Mouse (Mus musculus): ENCODE data around the gene Opcml. TPM values are rescaled to one million over a fixed set of nuclear protein-coding genes. Genes with fewer than 3 reads are reported as not detected.

Opcml gene
- total RNA-seq, 2 experiments from 2014 or later: not detected

DNA sequence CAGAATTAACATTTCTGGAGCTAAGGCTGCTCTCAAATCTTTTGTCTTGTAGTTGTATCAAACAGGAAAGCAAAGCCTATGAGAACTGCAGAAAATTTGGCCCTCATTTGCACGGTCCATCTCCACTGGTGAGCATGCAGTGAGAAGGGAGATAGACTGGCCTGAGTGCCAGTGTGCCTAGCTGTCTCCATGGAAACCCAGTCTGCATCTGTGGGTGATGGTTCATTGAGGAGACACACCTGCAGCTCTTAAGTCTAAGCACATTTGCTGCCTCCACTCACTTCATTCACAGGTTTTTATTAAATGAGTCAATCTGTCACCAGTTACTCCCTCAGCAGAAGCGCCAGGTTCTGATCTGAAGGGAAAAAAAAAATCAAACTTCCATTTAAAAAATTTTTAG, 768.1 kb downstream of the Opcml start:
- no peak for ATAC-seq (replicated peaks; ENCODE audit: low FRiP score, low TSS enrichment, poor library complexity, severe bottlenecking)

DNA sequence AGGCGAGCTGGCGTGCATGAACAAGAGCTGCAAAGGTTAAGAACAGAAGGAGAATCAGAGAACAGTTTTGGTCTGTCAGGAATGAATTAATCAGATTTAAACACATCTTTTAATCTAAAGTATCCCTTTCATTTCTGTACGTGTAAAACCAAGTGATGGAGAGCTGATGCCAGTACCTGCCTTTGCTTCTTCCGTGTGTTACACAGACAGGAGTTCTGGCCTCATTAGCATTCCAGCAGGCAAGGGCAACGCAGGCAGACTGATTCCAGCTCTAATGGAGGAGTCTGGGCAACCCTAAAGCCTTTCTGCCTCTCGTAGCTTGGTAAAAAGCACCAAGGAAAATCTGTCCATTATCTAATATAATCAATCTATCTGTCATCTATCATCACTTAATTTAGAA, 771.2 kb downstream of the Opcml start:
- ATAC-seq (replicated peaks; ENCODE audit: low FRiP score, low TSS enrichment, poor library complexity, severe bottlenecking): no peak

DNA sequence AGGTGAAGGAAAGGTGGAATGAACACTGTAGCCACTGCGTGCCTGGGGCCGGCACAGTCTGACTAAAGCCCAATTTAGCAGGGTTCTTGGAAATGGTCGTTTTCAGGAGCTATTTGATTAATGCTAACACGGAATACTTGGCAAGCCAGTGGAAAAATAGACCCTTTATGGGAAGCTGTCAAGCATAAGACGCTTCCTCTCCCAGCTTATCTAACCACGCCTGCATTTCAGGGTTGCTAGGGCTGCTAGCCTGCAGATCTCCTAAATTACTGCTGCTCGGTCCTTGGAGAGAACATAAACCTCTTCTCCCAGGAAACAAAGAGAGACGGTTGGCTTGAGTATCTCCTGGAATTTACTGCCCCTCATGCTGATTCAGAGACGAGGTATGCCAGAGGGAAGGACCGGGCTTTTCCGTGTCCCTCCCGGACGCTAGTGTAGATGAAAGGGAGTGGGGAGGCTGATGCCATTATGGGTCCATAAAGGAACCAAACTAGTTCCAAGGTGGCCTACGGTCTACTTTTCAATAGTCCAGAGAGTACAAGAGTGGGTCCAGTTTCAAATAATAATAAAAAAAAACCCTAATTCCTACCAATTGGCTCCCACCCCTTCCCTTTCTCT, 772.6 kb downstream of the Opcml start:
- no peak for ATAC-seq (replicated peaks; ENCODE audit: low FRiP score, low TSS enrichment, poor library complexity, severe bottlenecking)

DNA sequence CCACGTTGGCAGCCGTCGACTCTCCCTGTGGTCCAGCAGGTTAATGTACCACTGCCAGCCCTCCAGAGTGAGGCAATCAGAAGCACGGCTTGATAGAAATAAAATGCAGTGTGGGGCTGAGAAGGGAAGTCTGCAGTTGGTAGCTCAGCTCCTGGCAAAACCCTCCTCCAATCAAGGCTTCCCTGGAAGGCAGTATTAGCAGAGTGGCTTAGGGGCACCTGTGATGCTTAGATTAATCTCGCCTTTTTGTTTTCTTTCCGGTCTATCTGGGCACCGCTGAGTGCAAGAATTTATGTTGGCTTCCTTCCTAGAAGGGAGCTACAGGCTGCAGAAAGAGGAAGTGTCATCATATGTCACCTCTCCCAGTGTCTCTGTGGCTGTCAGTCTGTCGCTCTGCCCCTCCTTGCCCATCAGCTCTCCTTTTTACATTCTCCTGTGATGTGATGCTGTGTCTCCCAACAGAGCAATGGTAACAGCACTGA, 778.5 kb downstream of the Opcml start:
- no peak for ATAC-seq (replicated peaks; ENCODE audit: low FRiP score, low TSS enrichment, poor library complexity, severe bottlenecking)

DNA sequence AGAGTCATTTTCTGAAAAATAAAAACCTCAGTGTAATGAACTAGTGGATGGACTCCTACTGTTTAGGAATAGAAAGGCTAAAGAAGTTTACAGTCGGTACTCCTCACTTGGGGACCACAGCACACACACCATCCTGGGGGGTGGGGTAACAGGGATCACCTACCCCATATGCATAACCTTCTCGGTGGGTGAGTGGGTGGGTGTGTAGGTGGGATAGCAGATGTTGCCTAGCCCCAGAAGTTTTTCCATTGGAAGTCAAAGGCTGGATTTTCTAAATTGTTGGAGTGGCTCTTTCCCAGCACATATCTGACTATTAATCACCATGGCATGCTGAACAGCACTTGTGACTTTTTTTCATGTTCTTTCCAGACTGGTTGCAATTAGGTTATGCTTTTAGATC, 779.2 kb downstream of the Opcml start:
- ATAC-seq (replicated peaks; ENCODE audit: low FRiP score, low TSS enrichment, poor library complexity, severe bottlenecking): no peak

DNA sequence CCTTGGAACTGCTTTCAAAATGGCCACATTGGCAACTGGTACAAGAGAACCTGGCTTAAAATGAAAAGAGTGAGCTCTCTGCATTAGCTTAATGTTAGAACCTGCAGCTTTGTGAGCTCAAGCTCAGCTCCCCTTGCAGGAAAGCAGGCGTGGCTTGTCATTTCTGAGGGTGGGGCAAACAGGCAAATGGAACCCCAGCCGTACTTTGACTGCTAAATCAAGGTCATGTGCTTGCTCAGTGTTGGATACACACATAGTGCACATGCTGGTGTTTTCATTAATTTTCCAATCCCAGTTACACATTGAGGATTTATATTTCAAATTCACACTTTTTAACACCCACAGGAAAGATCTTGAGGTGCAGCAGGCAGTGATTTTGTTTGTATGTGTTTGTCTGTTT, 781.1 kb downstream of the Opcml start:
- no peak for ATAC-seq (replicated peaks; ENCODE audit: low FRiP score, low TSS enrichment, poor library complexity, severe bottlenecking)

DNA sequence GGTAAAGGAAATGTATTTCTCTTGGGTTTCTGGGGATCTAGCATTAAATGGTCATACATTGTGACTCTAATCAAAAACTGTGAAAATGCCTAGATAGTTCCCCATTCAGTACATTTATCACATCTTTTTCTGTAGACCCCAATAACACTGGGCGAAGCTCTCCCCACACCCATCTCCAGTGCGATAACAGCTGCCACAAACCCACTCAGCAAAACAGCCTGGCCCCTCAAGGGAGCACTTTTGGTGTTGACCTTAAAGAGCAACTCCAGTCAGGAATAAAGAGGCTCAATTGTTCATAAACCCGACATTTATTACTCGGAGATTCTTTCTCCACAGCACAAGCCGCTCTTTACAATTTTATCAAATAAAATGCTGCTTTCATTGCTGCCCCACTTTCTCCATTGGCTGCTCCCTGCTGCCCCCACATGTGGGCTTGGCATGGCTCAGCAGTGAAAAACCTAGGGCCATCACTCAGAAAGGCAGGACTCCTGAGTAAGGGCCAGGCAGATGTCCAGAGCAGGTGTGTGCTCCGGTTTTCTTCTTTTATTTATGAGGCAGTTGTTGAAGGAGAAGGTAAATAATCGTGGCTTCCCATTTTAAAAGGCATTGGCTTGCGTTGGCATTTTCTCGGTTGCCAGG, 781.7 kb downstream of the Opcml start:
- ATAC-seq (replicated peaks; ENCODE audit: low FRiP score, low TSS enrichment, poor library complexity, severe bottlenecking): no peak

DNA sequence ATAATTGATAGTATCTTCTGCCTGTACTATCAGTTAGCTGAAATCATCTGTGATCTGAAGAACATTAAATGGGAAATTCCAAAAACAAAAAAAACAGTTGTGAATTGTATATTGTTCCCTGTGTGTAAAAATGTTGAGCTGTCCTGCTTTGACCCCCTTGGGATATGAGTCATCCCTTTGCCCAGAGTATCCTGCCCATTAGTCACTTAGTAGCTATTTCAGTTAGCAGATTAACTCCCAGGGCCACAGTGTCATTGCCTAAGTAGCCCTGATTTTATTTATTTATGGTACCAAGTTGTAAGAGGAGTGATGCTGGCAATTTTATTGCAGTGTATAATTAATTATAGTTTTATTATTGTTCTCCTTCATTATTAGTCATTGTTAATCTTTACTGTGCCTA, 788.2 kb downstream of the Opcml start:
- no peak for ATAC-seq (replicated peaks; ENCODE audit: low FRiP score, low TSS enrichment, poor library complexity, severe bottlenecking)

DNA sequence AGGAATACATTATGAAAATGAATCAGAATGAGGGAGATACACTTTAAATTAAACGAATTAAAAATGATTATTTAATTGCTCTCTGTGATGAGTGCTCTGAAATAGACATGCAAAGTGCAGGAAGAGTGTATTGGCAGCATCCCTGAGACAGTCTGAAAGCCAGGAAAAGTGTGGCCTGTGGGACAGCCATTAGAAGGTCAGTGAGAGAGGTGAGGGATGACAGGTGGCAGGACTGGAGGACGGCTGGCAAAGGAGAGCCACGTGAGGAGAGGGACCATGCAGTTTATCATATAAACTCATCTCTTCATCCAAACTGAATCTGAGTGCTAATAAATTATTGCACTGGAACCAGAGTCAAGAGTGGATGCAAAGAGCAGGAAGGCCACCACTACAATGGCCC, 796.7 kb downstream of the Opcml start:
- no peak for ATAC-seq (replicated peaks; ENCODE audit: low FRiP score, low TSS enrichment, poor library complexity, severe bottlenecking)

DNA sequence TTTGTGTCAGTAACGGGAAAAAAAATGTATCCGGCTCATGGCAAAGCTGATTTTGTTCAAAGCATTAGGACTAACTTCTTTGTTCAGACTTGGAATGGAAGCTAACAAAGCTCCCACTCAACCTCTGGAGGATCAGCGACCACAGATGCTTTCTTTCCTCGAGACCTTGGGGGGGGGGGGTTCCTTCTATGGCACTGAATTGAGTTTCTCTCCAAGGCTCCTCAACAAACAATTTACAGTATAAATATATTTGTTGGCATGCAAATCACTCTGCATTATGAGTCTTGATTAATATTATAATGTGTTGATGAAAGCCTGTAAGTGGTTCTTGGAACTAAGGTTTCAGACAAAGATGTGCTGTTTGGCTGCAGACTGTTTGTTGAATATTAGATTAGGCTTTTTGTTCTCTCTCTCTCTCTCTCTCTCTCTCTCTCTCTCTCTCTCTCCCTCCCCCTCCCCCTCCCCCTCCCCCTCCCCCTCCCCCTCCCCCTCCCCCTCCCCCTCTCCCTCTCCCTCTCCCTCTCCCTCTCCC, 797.3 kb downstream of the Opcml start:
- ATAC-seq (replicated peaks; ENCODE audit: low FRiP score, low TSS enrichment, poor library complexity, severe bottlenecking): no peak

DNA sequence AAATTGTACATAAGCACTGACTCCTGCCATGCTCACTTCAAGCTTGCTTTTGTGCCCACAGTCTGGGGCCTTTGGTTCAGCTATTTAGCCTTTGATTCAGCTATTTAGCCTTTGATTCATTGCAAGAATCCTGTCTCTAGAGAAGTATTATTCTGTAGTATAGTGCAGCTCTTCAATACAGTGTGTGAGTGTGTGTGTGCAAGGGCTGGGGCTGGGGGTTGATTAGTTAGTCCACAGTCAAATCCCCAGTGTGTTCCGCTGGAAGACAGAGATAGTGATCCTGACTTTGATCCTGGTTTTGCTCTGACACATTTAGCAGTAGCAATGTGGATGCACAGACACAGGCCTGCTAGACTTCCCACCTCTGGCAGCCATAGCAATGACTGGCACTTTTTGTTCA, 797.9 kb downstream of the Opcml start:
- no peak for ATAC-seq (replicated peaks; ENCODE audit: low FRiP score, low TSS enrichment, poor library complexity, severe bottlenecking)

DNA sequence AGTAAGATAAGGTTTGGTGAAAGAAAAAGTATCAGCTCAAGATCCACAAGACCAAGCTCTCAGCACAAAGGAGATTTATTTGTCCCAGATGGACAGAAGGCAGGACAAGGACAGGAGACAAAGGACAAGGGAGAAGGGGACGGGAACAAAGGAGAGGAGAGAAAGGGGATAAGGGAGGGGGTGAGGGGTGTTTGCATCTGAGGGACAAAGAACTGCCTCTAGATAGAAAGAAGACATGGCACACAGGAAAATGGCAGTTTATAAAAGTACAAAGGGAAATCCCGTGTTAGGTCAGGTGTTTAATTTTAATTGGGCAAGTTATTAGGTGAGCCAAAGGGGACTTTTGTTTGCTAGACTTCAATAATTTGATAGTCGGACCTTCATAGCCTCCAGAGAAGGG, 801.6 kb downstream of the Opcml start:
- ATAC-seq (replicated peaks; ENCODE audit: low FRiP score, low TSS enrichment, poor library complexity, severe bottlenecking): no peak

DNA sequence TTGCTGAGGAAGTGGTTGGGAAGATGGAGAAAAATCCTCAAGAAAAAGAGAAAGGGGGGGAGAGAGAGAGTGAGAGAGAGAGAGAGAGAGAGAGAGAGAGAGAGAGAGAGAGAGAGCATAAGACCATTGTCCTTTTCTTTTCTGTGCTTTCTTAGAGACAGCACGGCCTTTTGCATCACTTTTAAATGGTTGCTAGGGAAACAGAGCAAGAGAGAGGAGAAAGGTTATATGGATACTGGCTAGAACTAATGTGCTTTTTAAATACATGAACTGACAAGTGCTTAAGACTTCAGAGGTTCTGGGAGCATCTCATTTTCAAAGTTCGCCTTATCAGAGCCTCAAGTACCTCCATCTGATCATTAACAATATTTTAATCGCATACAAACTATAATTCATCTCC, 804.5 kb downstream of the Opcml start:
- ATAC-seq (replicated peaks; ENCODE audit: low FRiP score, low TSS enrichment, poor library complexity, severe bottlenecking): no peak

DNA sequence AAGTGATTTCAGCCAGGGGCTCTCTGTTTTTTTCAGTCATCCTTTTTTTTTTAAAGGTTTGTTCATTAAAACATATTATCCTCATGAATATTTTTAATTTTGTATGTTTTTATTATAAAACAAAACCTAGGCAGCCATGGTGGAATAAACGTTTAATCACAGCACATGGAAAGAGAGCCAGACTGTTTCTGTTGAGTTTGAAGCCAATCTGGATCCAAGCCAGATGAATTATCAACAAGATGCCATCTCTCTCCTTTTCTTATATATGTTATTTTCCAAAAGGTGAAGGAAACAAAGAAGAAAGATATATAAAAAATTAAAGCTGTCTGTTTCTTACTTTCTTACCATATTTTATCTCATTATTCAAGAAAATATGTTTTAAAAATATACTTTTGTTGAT, 815.0 kb downstream of the Opcml start:
- no peak for ATAC-seq (replicated peaks; ENCODE audit: low FRiP score, low TSS enrichment, poor library complexity, severe bottlenecking)

DNA sequence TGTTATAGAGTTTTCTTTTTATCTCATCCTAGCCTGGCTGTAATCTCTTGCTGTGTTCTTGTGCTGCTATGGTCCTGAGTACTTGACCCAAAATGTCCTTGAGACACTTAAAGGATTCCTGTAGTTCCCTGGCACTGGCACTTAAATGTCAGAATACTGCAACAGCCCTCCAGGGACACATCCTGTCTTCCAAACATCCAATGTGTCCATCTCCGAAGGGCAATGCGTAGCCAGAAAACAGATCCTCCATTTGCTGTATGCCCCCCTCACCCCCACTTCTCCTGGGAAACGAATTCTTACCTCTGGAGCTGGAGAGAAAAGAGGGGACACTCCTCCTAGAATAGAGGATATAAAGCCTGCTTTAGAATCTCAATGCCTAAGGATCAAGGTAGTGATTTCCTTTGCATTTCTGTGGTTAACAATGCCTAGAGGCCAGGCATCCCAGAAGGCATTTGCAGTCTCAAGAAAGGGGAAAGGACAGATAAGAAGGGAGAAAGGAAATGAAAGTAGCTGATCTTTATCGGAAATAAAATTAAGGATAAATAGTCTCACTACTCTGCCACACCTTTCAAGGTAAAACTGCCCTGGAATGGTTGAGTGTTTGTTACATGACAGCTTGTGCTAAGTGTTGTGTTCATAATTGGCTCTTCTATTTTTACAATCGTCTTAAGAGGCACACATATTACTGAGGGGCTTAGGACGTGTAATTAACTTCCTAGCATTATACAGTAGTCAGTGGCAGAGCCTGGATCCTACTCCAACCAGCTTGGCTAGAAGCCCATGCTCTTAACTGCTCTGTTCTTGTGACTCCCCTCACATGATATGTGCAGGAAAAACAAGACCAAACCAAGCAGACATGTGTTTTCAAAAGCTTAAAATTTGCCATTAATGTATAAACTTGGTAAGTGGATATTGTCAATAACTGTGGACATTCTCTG, 823.4 kb downstream of the Opcml start:
- ATAC-seq (replicated peaks; ENCODE audit: low FRiP score, low TSS enrichment, poor library complexity, severe bottlenecking): no peak

DNA sequence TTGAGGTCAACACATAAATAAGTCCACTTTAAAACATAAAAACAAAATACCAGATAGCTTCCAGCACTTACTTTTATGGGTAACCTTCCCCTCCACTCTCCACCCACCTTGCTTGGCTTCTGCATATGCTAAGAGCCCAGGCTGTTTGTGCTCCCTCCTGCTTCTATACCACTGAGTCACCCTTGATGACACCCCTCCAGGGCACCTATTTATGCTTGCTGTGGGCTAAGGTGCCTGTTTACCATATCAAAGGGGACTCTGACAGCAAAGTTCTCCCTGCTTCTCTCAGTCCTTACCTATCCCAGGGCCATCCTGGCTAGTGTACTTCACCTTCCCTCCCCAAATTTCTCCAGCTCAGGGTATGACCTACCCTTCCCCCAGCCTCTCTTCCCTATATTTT, 824.9 kb downstream of the Opcml start:
- ATAC-seq (replicated peaks; ENCODE audit: low FRiP score, low TSS enrichment, poor library complexity, severe bottlenecking): no peak

DNA sequence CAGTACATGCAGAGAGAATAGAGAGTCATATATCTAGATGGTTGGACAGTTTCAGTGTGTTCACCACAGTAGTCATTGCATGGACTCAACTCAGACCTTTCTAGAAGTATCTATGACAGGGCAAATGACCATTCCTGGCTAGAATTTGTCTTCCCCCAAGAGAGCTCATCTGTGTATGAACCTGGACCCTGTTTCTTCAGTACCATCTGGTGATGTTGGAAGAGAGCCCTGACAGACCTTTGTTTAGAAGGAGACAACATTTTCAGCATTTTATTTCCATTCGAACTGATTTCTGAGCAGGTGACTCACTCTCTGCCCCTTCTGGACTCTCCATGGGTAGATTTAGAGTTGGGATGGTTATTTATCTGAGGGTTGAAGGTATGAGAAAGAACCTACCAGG, 827.1 kb downstream of the Opcml start:
- no peak for ATAC-seq (replicated peaks; ENCODE audit: low FRiP score, low TSS enrichment, poor library complexity, severe bottlenecking)

DNA sequence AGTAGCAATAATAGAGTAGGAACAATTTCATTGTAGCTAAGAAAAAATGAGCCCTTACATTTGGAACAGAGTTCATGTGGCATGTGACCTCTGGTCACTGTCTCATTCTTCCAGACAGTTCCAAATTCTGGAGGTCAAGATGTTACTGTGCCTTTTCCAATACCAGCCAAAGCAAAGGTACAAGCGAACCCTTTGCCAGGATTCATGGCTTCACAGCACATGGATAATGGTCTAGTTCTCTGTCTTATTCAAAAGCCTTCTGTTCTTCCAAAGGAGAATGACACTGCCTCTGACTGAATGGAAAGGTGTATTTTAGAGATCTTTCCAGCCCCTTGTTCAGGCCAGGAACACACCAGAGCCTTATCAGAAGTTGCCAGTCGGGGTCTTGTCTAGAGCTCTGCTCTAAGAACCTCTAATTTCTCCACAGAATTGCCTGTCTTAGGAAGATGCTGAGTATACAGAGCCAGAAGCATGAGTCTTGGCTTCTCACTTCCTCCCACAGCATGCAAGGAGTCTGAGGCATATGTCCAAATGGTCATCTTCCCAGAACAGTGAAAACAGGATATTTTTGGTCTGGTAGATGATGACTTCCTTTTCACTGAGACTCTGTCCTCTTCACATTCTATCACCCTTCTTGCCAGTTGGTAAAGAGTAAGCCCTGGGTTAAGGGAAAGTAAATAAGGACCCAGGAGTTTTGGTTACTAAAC, 827.8 kb downstream of the Opcml start:
- no peak for ATAC-seq (replicated peaks; ENCODE audit: low FRiP score, low TSS enrichment, poor library complexity, severe bottlenecking)

DNA sequence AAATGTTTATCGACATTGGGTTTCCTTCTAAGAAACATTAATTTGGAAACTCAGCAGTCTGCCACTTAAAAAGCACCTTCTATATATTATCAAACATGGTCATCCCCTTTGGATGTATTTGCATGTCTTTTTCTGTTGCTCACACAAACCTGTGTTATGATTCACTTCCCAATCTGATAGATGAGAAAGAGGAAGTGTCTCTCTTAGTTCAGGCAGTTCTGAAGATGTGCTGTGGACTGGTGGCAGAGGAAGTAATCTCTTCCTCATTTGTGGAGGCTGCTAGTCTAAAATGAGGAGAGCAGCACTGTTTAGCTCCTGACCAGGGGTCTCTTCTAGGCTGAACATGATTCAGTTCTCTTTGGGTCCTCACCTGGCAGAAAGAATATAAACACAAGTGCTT, 831.4 kb downstream of the Opcml start:
- no peak for ATAC-seq (replicated peaks; ENCODE audit: low FRiP score, low TSS enrichment, poor library complexity, severe bottlenecking)

DNA sequence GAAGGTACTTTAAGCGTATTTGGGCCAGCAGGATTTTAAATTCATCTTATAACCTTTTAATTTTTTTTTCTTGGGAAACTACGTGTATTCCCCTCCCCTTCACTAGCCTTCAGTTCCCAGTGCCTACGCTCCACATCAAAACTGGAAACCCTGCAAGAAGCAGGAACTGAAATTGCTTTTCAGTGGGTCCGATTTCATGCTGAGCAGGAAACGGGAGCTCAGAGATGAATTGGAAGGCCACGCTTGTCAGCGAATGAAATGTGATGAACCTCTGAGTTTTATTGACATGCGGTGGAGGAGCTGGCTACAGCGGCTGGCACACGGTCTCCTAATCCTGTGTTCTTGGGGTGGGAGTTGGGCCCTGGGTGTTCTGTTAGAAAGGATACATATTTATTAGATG, 834.3 kb downstream of the Opcml start:
- ATAC-seq (replicated peaks; ENCODE audit: low FRiP score, low TSS enrichment, poor library complexity, severe bottlenecking): no peak
